Mouse (Mus musculus) liver, postnatal 0 days (tissue): ENCODE results near the gene Trim30c.

Source experiments
- CTCF ChIP-seq: sonication (generic); IDR thresholded peaks from 2 replicates; pipeline ENCODE4 v1.5.1; 2016; ENCODE audit warnings: antibody characterized with exemption, low read depth
- EP300 ChIP-seq: IDR thresholded peaks from 2 replicates; pipeline ENCODE4 v1.6.1; 2016; ENCODE audit warnings: antibody characterized with exemption, low read depth, mild to moderate bottlenecking

DNA sequence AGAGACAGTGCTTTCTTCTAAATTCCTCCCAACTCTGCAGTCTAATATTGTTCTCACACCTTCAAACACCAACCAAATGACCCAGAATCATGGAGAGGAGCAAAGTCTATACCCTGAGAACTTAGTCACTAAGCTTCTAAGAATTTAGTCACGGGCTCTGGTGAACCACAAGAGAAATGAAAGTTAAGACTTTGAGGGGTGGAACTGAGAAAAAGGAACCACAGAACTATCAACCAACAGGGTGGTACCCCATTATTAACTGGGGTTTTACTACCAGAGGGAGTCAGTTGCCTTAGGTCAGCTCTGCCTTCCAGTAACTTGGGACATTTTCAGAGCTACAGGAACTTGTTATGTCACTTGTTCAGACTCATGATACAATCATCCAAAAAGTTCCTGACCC, at the start of gene Trim30c:
- TF ChIP-seq CTCF (no peak), EP300 (no peak)
